Mouse (Mus musculus): ENCODE measurements around the gene Ice2. TPM values are rescaled to one million over a fixed set of nuclear protein-coding genes. Genes with fewer than 3 reads are reported as not detected.

Ice2 gene
- polyA plus RNA-seq, 1 experiment = 2.0 TPM

- Histone ChIP-seq H3K4me2 (ENCODE audit: low read depth) (peak overlapping the region; percentile 91), H3K4me3 (peak overlapping the region; percentile 95), H3K27me3 (ENCODE audit: control insufficient read depth, insufficient read depth, insufficient read length) (no peaks in the 10 kb centered on the region), H3ac (ENCODE audit: control insufficient read depth, insufficient read length) (no peak overlapping the region), H3K79me2 (ENCODE audit: control insufficient read depth, insufficient read depth) (peaks cover 62% of the 10 kb centered on the region), H3K36me3 (ENCODE audit: control insufficient read depth, insufficient read depth) (peaks cover 19% of the 10 kb centered on the region)
- TF ChIP-seq MYOD1 (IDR thresholded peaks at IDR 0.05; ENCODE audit: control insufficient read depth in 1 of 3, insufficient read length in 2 of 3, low read depth in 2 of 3) (peak in 1 of 3 experiments; percentile 47), REST (IDR thresholded peaks at IDR 0.05; ENCODE audit: insufficient read depth, insufficient read length) (no peak), MYOG (IDR thresholded peaks at IDR 0.05; ENCODE audit: control insufficient read depth in 1 of 3, insufficient read depth in 1 of 3, insufficient read length in 2 of 3, low read depth in 2 of 3) (peak in 1 of 3 experiments; percentile 53), USF1 (IDR thresholded peaks at IDR 0.05; ENCODE audit: low read depth) (peak; percentile 63), POLR2AphosphoS2 (IDR thresholded peaks at IDR 0.05; ENCODE audit: insufficient read length, low read depth) (peak; percentile 81), SRF (IDR thresholded peaks at IDR 0.05; ENCODE audit: control insufficient read depth, insufficient read length, low read depth) (no peak), MAX (IDR thresholded peaks at IDR 0.05; ENCODE audit: low read depth) (peak; percentile 77), POLR2A (IDR thresholded peaks at IDR 0.05; ENCODE audit: insufficient read length, low read depth) (peak; percentile 57)
Observed at GRCm38 (mm10) chr9:69456406-69457075, 58.8 kb downstream of the Ice2 start.

- H3K4me3 ChIP-seq = peak overlapping the region; percentile 95
- no peaks in the 10 kb centered on the region for H3K27me3 ChIP-seq (ENCODE audit: control insufficient read depth, insufficient read depth, insufficient read length)
- H3K4me2 ChIP-seq (ENCODE audit: low read depth) = peak overlapping the region; percentile 91
- H3ac ChIP-seq (ENCODE audit: control insufficient read depth, insufficient read length) = no peak overlapping the region
- H3K36me3 ChIP-seq (ENCODE audit: control insufficient read depth, insufficient read depth) = peaks cover 25% of the 10 kb centered on the region
- TF ChIP-seq MAX (IDR thresholded peaks at IDR 0.05; ENCODE audit: low read depth) = no peak
- peak; percentile 75 for TF ChIP-seq USF1 (IDR thresholded peaks at IDR 0.05; ENCODE audit: low read depth)
- peaks cover 68% of the 10 kb centered on the region for H3K79me2 ChIP-seq (ENCODE audit: control insufficient read depth, insufficient read depth)
Observed at GRCm38 (mm10) chr9:69457143-69457542, 59.4 kb downstream of the Ice2 start.

- TF ChIP-seq TCF12 (IDR thresholded peaks at IDR 0.05; ENCODE audit: insufficient read depth, poor library complexity, severe bottlenecking) = no peak
- TF ChIP-seq MYOG (IDR thresholded peaks at IDR 0.05; ENCODE audit: control insufficient read depth in 1 of 3, insufficient read depth in 1 of 3, insufficient read length in 2 of 3, low read depth in 2 of 3) = no peak
- TF ChIP-seq MAX (IDR thresholded peaks at IDR 0.05; ENCODE audit: low read depth) = no peak
- no peak for TF ChIP-seq SRF (IDR thresholded peaks at IDR 0.05; ENCODE audit: control insufficient read depth, insufficient read length, low read depth)
- peak; percentile 22 for TF ChIP-seq POLR2AphosphoS2 (IDR thresholded peaks at IDR 0.05; ENCODE audit: insufficient read length, low read depth)
- TF ChIP-seq USF1 (IDR thresholded peaks at IDR 0.05; ENCODE audit: low read depth) = no peak
- peak in 1 of 3 experiments; percentile 12 for TF ChIP-seq MYOD1 (IDR thresholded peaks at IDR 0.05; ENCODE audit: control insufficient read depth in 1 of 3, insufficient read length in 2 of 3, low read depth in 2 of 3)
- no peak for TF ChIP-seq E2F4 (IDR thresholded peaks at IDR 0.05; ENCODE audit: insufficient read depth)
- Histone ChIP-seq H3K36me3 (ENCODE audit: control insufficient read depth, insufficient read depth) (peaks cover 31% of the 10 kb centered on the region), H3ac (ENCODE audit: control insufficient read depth, insufficient read length) (no peak overlapping the region), H3K4me3 (peak overlapping the region; percentile 95), H3K27me3 (ENCODE audit: control insufficient read depth, insufficient read depth, insufficient read length) (no peaks in the 10 kb centered on the region), H3K4me2 (ENCODE audit: low read depth) (peak overlapping the region; percentile 91), H3K79me2 (ENCODE audit: control insufficient read depth, insufficient read depth) (peaks cover 77% of the 10 kb centered on the region)
Observed at GRCm38 (mm10) chr9:69457747-69458625, 60.3 kb downstream of the Ice2 start.

GRCm38 (mm10) chr9:69458982-69459381 lies 61.3 kb downstream of the Ice2 start:
- Histone ChIP-seq H3K27me3 (ENCODE audit: control insufficient read depth, insufficient read depth, insufficient read length) (no peaks in the 10 kb centered on the region), H3K36me3 (ENCODE audit: control insufficient read depth, insufficient read depth) (peaks cover 31% of the 10 kb centered on the region), H3K4me2 (ENCODE audit: low read depth) (peak overlapping the region; percentile 91), H3ac (ENCODE audit: control insufficient read depth, insufficient read length) (no peak overlapping the region), H3K79me2 (ENCODE audit: control insufficient read depth, insufficient read depth) (peaks cover 84% of the 10 kb centered on the region), H3K4me3 (no peak overlapping the region)
- TF ChIP-seq MYOG (IDR thresholded peaks at IDR 0.05; ENCODE audit: control insufficient read depth in 1 of 3, insufficient read depth in 1 of 3, insufficient read length in 2 of 3, low read depth in 2 of 3) = no peak
- no peak for TF ChIP-seq CEBPB (IDR thresholded peaks at IDR 0.05; ENCODE audit: insufficient read depth, poor library complexity, severe bottlenecking)
- TF ChIP-seq SRF (IDR thresholded peaks at IDR 0.05; ENCODE audit: control insufficient read depth, insufficient read length, low read depth) = no peak
- TF ChIP-seq E2F4 (IDR thresholded peaks at IDR 0.05; ENCODE audit: insufficient read depth) = no peak
- no peak for TF ChIP-seq MAX (IDR thresholded peaks at IDR 0.05; ENCODE audit: low read depth)
- no peak for TF ChIP-seq USF1 (IDR thresholded peaks at IDR 0.05; ENCODE audit: low read depth)
- TF ChIP-seq POLR2AphosphoS2 (IDR thresholded peaks at IDR 0.05; ENCODE audit: insufficient read length, low read depth) = no peak
- no peak for TF ChIP-seq MYOD1 (IDR thresholded peaks at IDR 0.05; ENCODE audit: control insufficient read depth in 1 of 3, insufficient read length in 2 of 3, low read depth in 2 of 3)
- no peak for TF ChIP-seq TCF3 (IDR thresholded peaks at IDR 0.05; ENCODE audit: insufficient read length, low read depth)
- TF ChIP-seq REST (IDR thresholded peaks at IDR 0.05; ENCODE audit: insufficient read depth, insufficient read length) = no peak
- TF ChIP-seq POLR2A (IDR thresholded peaks at IDR 0.05; ENCODE audit: insufficient read length, low read depth) = no peak

- Histone ChIP-seq H3K79me2 (ENCODE audit: control insufficient read depth, insufficient read depth) (peaks cover 84% of the 10 kb centered on the region), H3K4me2 (ENCODE audit: low read depth) (peak overlapping the region; percentile 91), H3K27me3 (ENCODE audit: control insufficient read depth, insufficient read depth, insufficient read length) (no peaks in the 10 kb centered on the region), H3K4me3 (no peak overlapping the region), H3K36me3 (ENCODE audit: control insufficient read depth, insufficient read depth) (peaks cover 35% of the 10 kb centered on the region), H3ac (ENCODE audit: control insufficient read depth, insufficient read length) (no peak overlapping the region)
- TF ChIP-seq SRF (IDR thresholded peaks at IDR 0.05; ENCODE audit: control insufficient read depth, insufficient read length, low read depth) (no peak), TCF12 (IDR thresholded peaks at IDR 0.05; ENCODE audit: insufficient read depth, poor library complexity, severe bottlenecking) (no peak), E2F4 (IDR thresholded peaks at IDR 0.05; ENCODE audit: insufficient read depth) (no peak), MYOD1 (IDR thresholded peaks at IDR 0.05; ENCODE audit: control insufficient read depth in 1 of 3, insufficient read length in 2 of 3, low read depth in 2 of 3) (no peak), REST (IDR thresholded peaks at IDR 0.05; ENCODE audit: insufficient read depth, insufficient read length) (no peak), TCF3 (IDR thresholded peaks at IDR 0.05; ENCODE audit: insufficient read length, low read depth) (no peak), USF1 (IDR thresholded peaks at IDR 0.05; ENCODE audit: low read depth) (no peak), MYOG (IDR thresholded peaks at IDR 0.05; ENCODE audit: control insufficient read depth in 1 of 3, insufficient read depth in 1 of 3, insufficient read length in 2 of 3, low read depth in 2 of 3) (no peak)
Observed at GRCm38 (mm10) chr9:69459876-69460275, 62.2 kb downstream of the Ice2 start.

All from myocyte (in vitro differentiated cells).